8 mouse cellular contexts compared by ENCODE assay signal in genomic region chr9:21426013-21426412, GRCm38 (mm10). TPM values are rescaled to one million over a fixed set of nuclear protein-coding genes. Genes with fewer than 3 reads are reported as not detected.
A peak's percentile ranks its signal among the peaks of the same experiment; 100 is the strongest.
DNase-seq lines count a peak whose midpoint lies in the region; ATAC-seq and TF ChIP-seq lines count a peak whose summit lies in the region.

No protein-coding gene starts in this region.

- no peak for TF ChIP-seq CTCF in E14TG2a.4 (conservative IDR thresholded peaks at IDR 0.05; ENCODE audit: low read length)
- no peak for TF ChIP-seq CTCF in bone marrow, adult 2 months (IDR thresholded peaks at IDR 0.05; ENCODE audit: control insufficient read depth, insufficient read depth, low read length)
- no peak for TF ChIP-seq CTCF in liver, embryonic 14.5 days (IDR thresholded peaks at IDR 0.05; ENCODE audit: low read depth)

- TF ChIP-seq POLR2A in bone marrow, adult 2 months (IDR thresholded peaks at IDR 0.05; ENCODE audit: borderline replicate concordance, control insufficient read depth, low read depth, low read length), result no peak

- DNase-seq in liver, embryonic 14.5 days (ENCODE audit: low read depth in 3 of 3, low spot score in 3 of 3), result peak in 1 of 3 experiments; percentile 36
- no peak for DNase-seq in layer of hippocampus, adult 9-10 months (ENCODE audit: low spot score)
- DNase-seq in frontal cortex, adult 2 months (ENCODE audit: extremely low spot score in 1 of 2, low spot score in 1 of 2), result no peak
- DNase-seq in gastrocnemius, postnatal 4 days (ENCODE audit: low spot score in 2 of 2), result no peak

- peak overlapping the region; percentile 97 for H3K27ac ChIP-seq in bone marrow, adult 2 months (ENCODE audit: control insufficient read depth, insufficient read depth, low read depth, low read length, poor library complexity)
- H3K27ac ChIP-seq in hindbrain, embryonic 15.5 days (replicated peaks), result no peak overlapping the region
- peak overlapping the region; percentile 85 for H3K27ac ChIP-seq in liver, embryonic 14.5 days
- H3K27ac ChIP-seq in neural tube, embryonic 13.5 days (replicated peaks), result no peak overlapping the region

- TF ChIP-seq EP300 in liver, embryonic 14.5 days (IDR thresholded peaks at IDR 0.05; ENCODE audit: low read depth), result no peak

- ATAC-seq in hindbrain, embryonic 15.5 days (ENCODE audit: low FRiP score, low read depth), result no peak
- ATAC-seq in liver, embryonic 14.5 days (ENCODE audit: insufficient read depth), result no peak
- no peak for ATAC-seq in neural tube, embryonic 13.5 days (ENCODE audit: low read depth)

- H3K27me3 ChIP-seq in E14TG2a.4 (ENCODE audit: insufficient read depth, low read length), result no peaks in the 10 kb centered on the region
- H3K27me3 ChIP-seq in hindbrain, embryonic 15.5 days, result no peaks in the 10 kb centered on the region
- H3K27me3 ChIP-seq in liver, embryonic 14.5 days (ENCODE audit: control insufficient read depth, insufficient read depth, low read length), result no peaks in the 10 kb centered on the region
- H3K27me3 ChIP-seq in neural tube, embryonic 13.5 days, result no peaks in the 10 kb centered on the region

- peak overlapping the region; percentile 76 for H3K9ac ChIP-seq in hindbrain, embryonic 15.5 days
- peak overlapping the region; percentile 96 for H3K9ac ChIP-seq in liver, embryonic 14.5 days (replicated peaks)
- peak overlapping the region; percentile 91 for H3K9ac ChIP-seq in neural tube, embryonic 13.5 days

- H3K9me3 ChIP-seq in E14TG2a.4 (ENCODE audit: low read length), result no peaks in the 10 kb centered on the region
- H3K9me3 ChIP-seq in hindbrain, embryonic 15.5 days, result no peaks in the 10 kb centered on the region
- H3K9me3 ChIP-seq in liver, embryonic 14.5 days (ENCODE audit: control insufficient read depth, low read length), result no peaks in the 10 kb centered on the region
- no peaks in the 10 kb centered on the region for H3K9me3 ChIP-seq in neural tube, embryonic 13.5 days

- 0% methylated on average over 1 of the region's 1 CpGs for WGBS in bone marrow, adult 2 months
- WGBS in hindbrain, embryonic 15.5 days, result 45% methylated on average over 1 of the region's 1 CpGs
- WGBS in liver, embryonic 14.5 days (ENCODE audit: insufficient replicate concordance), result 0% methylated on average over 1 of the region's 1 CpGs
- WGBS in neural tube, embryonic 13.5 days, result 12% methylated on average over 1 of the region's 1 CpGs

- H3K4me1 ChIP-seq in E14TG2a.4 (replicated peaks; ENCODE audit: low read depth, low read length), result peaks cover 74% of the 10 kb centered on the region
- H3K4me1 ChIP-seq in bone marrow, adult 2 months (ENCODE audit: control insufficient read depth, insufficient read depth, low read length), result peaks cover 7% of the 10 kb centered on the region; the same call in 1 of the 2 replicates
- H3K4me1 ChIP-seq in hindbrain, embryonic 15.5 days (replicated peaks), result peaks cover 49% of the 10 kb centered on the region
- peaks cover 16 to 20% of the 10 kb centered on the region in 2 experiments for H3K4me1 ChIP-seq in liver, embryonic 14.5 days (replicated peaks; ENCODE audit: control insufficient read depth in 2 of 2, insufficient read depth in 2 of 2, low read length in 1 of 2)
- H3K4me1 ChIP-seq in neural tube, embryonic 13.5 days (replicated peaks), result peaks cover 61% of the 10 kb centered on the region

- H3K36me3 ChIP-seq in E14TG2a.4 (ENCODE audit: insufficient read depth, low read length), result peaks cover 35% of the 10 kb centered on the region
- peaks cover 2% of the 10 kb centered on the region for H3K36me3 ChIP-seq in hindbrain, embryonic 15.5 days
- H3K36me3 ChIP-seq in liver, embryonic 14.5 days (replicated peaks; ENCODE audit: control insufficient read depth, insufficient read depth, low read depth), result no peaks in the 10 kb centered on the region; the same call in none of the 2 replicates
- peaks cover 10% of the 10 kb centered on the region for H3K36me3 ChIP-seq in neural tube, embryonic 13.5 days

- H3K4me3 ChIP-seq in E14TG2a.4 (replicated peaks; ENCODE audit: low read length), result peak overlapping the region; percentile 96
- H3K4me3 ChIP-seq in bone marrow, adult 2 months (replicated peaks; ENCODE audit: control insufficient read depth, low read depth, low read length), result peak overlapping the region; percentile 100
- H3K4me3 ChIP-seq in hindbrain, embryonic 15.5 days, result peak overlapping the region; percentile 85
- peak overlapping the region; percentile 89 to 93 for H3K4me3 ChIP-seq in liver, embryonic 14.5 days (ENCODE audit: insufficient read depth in 1 of 2, low read depth in 2 of 2, low read length in 2 of 2)
- H3K4me3 ChIP-seq in neural tube, embryonic 13.5 days, result peak overlapping the region; percentile 95

- H3K4me2 ChIP-seq in hindbrain, embryonic 15.5 days, result peak overlapping the region; percentile 96
- peak overlapping the region; percentile 83 for H3K4me2 ChIP-seq in liver, embryonic 14.5 days (ENCODE audit: low read depth)
- peak overlapping the region; percentile 96 for H3K4me2 ChIP-seq in neural tube, embryonic 13.5 days

RNA-seq across cellular contexts. Expression of gene Dnm2, which starts 1.3 kb away (rescaled TPM):
- polyA plus RNA-seq in bone marrow, adult 2 months (2011; ENCODE audit: insufficient read depth, insufficient read length, low replicate concordance, missing spikeins), result 86.9 and 130 TPM in 2 replicates
- 65.0 and 73.1 TPM in 2 replicates for polyA plus RNA-seq in hindbrain, embryonic 15.5 days (2015; fragmentation: Nextera tagmentation; extraction: Ambion mirVana)
- 30.7 and 31.6 TPM in 2 replicates for polyA plus RNA-seq in liver, embryonic 14.5 days (2012; rRNA removed)
- polyA plus RNA-seq in liver, embryonic 14.5 days (2014; fragmentation: Nextera tagmentation; extraction: Ambion mirVana), result 36.8 and 41.8 TPM in 2 replicates
- 65.0 and 69.7 TPM in 2 replicates for polyA plus RNA-seq in neural tube, embryonic 13.5 days (2015; fragmentation: Nextera tagmentation; extraction: Ambion mirVana)
- 95.8 and 97.7 TPM in 2 replicates for polyA plus RNA-seq in frontal cortex, adult 2 months (2012; rRNA removed)
- 10 to 100 TPM; 75.0 to 86.0 TPM for total RNA-seq in gastrocnemius, postnatal 4 days (2021)

RNA-seq across cellular contexts. Expression of gene Qtrt1, which starts 14.4 kb away (rescaled TPM):
- 24.8 and 56.3 TPM in 2 replicates for polyA plus RNA-seq in bone marrow, adult 2 months (2011; ENCODE audit: insufficient read depth, insufficient read length, low replicate concordance, missing spikeins)
- polyA plus RNA-seq in hindbrain, embryonic 15.5 days (2015; fragmentation: Nextera tagmentation; extraction: Ambion mirVana), result 53.2 and 55.8 TPM in 2 replicates
- 20.0 and 25.4 TPM in 2 replicates for polyA plus RNA-seq in liver, embryonic 14.5 days (2012; rRNA removed)
- 20.0 and 20.9 TPM in 2 replicates for polyA plus RNA-seq in liver, embryonic 14.5 days (2014; fragmentation: Nextera tagmentation; extraction: Ambion mirVana)
- polyA plus RNA-seq in neural tube, embryonic 13.5 days (2015; fragmentation: Nextera tagmentation; extraction: Ambion mirVana), result 49.1 and 50.4 TPM in 2 replicates
- 47.6 and 48.7 TPM in 2 replicates for polyA plus RNA-seq in frontal cortex, adult 2 months (2012; rRNA removed)
- 10 to 100 TPM; 15.1 to 18.5 TPM for total RNA-seq in gastrocnemius, postnatal 4 days (2021)

RNA-seq across cellular contexts. Expression of gene Ilf3, which starts 58.3 kb away (rescaled TPM):
- polyA plus RNA-seq in bone marrow, adult 2 months (2011; ENCODE audit: insufficient read depth, insufficient read length, low replicate concordance, missing spikeins), result 24.2 and 40.1 TPM in 2 replicates
- 209 and 215 TPM in 2 replicates for polyA plus RNA-seq in hindbrain, embryonic 15.5 days (2015; fragmentation: Nextera tagmentation; extraction: Ambion mirVana)
- polyA plus RNA-seq in liver, embryonic 14.5 days (2012; rRNA removed), result 23.3 and 28.2 TPM in 2 replicates
- polyA plus RNA-seq in liver, embryonic 14.5 days (2014; fragmentation: Nextera tagmentation; extraction: Ambion mirVana), result 33.5 and 36.8 TPM in 2 replicates
- 226 and 229 TPM in 2 replicates for polyA plus RNA-seq in neural tube, embryonic 13.5 days (2015; fragmentation: Nextera tagmentation; extraction: Ambion mirVana)
- 96.6 and 101 TPM in 2 replicates for polyA plus RNA-seq in frontal cortex, adult 2 months (2012; rRNA removed)
- total RNA-seq in gastrocnemius, postnatal 4 days (2021), result 10 to 100 TPM; 65.2 to 75.5 TPM

Comparison
In these comparisons a context has a peak if more than half of its experiments do, and no peak if none do; other contexts are left out.
1. H3K27ac ChIP-seq: peak in bone marrow, adult 2 months (single experiment) and liver, embryonic 14.5 days (single experiment); none in hindbrain, embryonic 15.5 days (single experiment) and neural tube, embryonic 13.5 days (single experiment).
2. Peak in every context shown above with its lines, with median percentiles within 50 percentile points of each other: H3K4me3 ChIP-seq, H3K4me2 ChIP-seq and H3K9ac ChIP-seq.